Mouse (Mus musculus): Measurements from ENCODE around the gene Rpap1.

DNA sequence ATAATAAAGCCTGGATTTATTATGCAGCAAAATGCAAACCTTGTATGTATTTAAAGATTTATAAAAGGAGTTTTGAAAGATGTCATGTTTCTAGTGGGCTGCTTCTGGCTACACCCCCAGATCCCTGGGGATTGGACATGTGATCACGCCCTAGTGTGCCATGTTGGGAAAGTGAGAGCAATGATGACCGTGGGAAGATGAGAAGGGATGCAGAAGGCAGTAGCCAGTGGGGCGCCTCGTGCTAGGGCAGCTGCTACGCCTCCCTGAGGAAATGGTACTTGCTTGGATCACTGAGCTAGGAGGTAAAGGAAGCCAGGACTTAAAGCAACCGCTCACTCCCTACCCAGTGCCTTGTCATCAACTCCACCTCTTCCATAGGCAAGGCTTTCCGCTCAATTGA is 39.8 kb downstream of the Rpap1 start:
- TF ChIP-seq EP300 (IDR thresholded peaks at IDR 0.05; ENCODE audit: low read depth) (no peak), CTCF (IDR thresholded peaks at IDR 0.05; ENCODE audit: low read depth) (no peak)

All from heart, postnatal 0 days (tissue).